Mouse (Mus musculus): Measurements from ENCODE around the gene Gse1. TPM values are rescaled to one million over a fixed set of nuclear protein-coding genes. Genes with fewer than 3 reads are reported as not detected.

Gene Gse1
- polyA plus RNA-seq, 1 experiment from 2014 or later = 22.2 TPM

- Histone ChIP-seq H3K27ac (ENCODE audit: low read depth, low read length) (peak overlapping the region; percentile 88), H3K4me3 (ENCODE audit: low read depth, low read length) (no peak overlapping the region), H3K36me3 (ENCODE audit: control insufficient read depth, insufficient read depth, low read length) (no peaks in the 10 kb centered on the region), H3K9me3 (ENCODE audit: control insufficient read depth, low read length) (no peaks in the 10 kb centered on the region), H3K27me3 (ENCODE audit: control insufficient read depth, insufficient read depth, low read length) (no peaks in the 10 kb centered on the region), H3K9ac (ENCODE audit: low read length) (peak overlapping the region; percentile 55), H3K4me2 (ENCODE audit: low read depth, low read length, severe bottlenecking) (peak overlapping the region; percentile 27), H3K4me1 (replicated peaks; ENCODE audit: control insufficient read depth, insufficient read depth, low read length) (peaks cover 32% of the 10 kb centered on the region)
- peak; percentile 40 for ATAC-seq (replicated peaks; ENCODE audit: low FRiP score)
- 36% methylated on average over 13 of the region's 13 CpGs for WGBS
- no peak for DNase-seq (ENCODE audit: low spot score)
Observed at GRCm38 (mm10) chr8:120264388-120264943, 36.2 kb downstream of the Gse1 start.

- H3K4me2 ChIP-seq (ENCODE audit: low read depth, low read length, severe bottlenecking) = peak overlapping the region; percentile 27
- no peaks in the 10 kb centered on the region for H3K9me3 ChIP-seq (ENCODE audit: control insufficient read depth, low read length)
- peaks cover 32% of the 10 kb centered on the region for H3K4me1 ChIP-seq (replicated peaks; ENCODE audit: control insufficient read depth, insufficient read depth, low read length)
- no peaks in the 10 kb centered on the region for H3K27me3 ChIP-seq (ENCODE audit: control insufficient read depth, insufficient read depth, low read length)
- no peaks in the 10 kb centered on the region for H3K36me3 ChIP-seq (ENCODE audit: control insufficient read depth, insufficient read depth, low read length)
- DNase-seq (ENCODE audit: low spot score) (peak; percentile 77), ATAC-seq (replicated peaks; ENCODE audit: low FRiP score) (peak; percentile 49)
- 11% methylated on average over 16 of the region's 16 CpGs for WGBS
- H3K9ac ChIP-seq (ENCODE audit: low read length) = peak overlapping the region; percentile 55
- H3K27ac ChIP-seq (ENCODE audit: low read depth, low read length) = peak overlapping the region; percentile 88
- H3K4me3 ChIP-seq (ENCODE audit: low read depth, low read length) = no peak overlapping the region
Observed at GRCm38 (mm10) chr8:120264944-120265453, 36.7 kb downstream of the Gse1 start.

GRCm38 (mm10) chr8:120265471-120265870 is 37.2 kb downstream of the Gse1 start:
- ATAC-seq (replicated peaks; ENCODE audit: low FRiP score) = peak; percentile 69
- WGBS = 0% methylated on average over 4 of the region's 4 CpGs
- H3K27ac ChIP-seq (ENCODE audit: low read depth, low read length) = peak overlapping the region; percentile 88
- H3K36me3 ChIP-seq (ENCODE audit: control insufficient read depth, insufficient read depth, low read length) = no peaks in the 10 kb centered on the region
- H3K9ac ChIP-seq (ENCODE audit: low read length) = peak overlapping the region; percentile 47
- no peaks in the 10 kb centered on the region for H3K27me3 ChIP-seq (ENCODE audit: control insufficient read depth, insufficient read depth, low read length)
- H3K4me3 ChIP-seq (ENCODE audit: low read depth, low read length) = no peak overlapping the region
- peaks cover 34% of the 10 kb centered on the region for H3K4me1 ChIP-seq (replicated peaks; ENCODE audit: control insufficient read depth, insufficient read depth, low read length)
- no peak overlapping the region; the same call in 1 of the 2 replicates for H3K4me2 ChIP-seq (ENCODE audit: low read depth, low read length, severe bottlenecking)
- DNase-seq (ENCODE audit: low spot score) = peak; percentile 78
- no peaks in the 10 kb centered on the region for H3K9me3 ChIP-seq (ENCODE audit: control insufficient read depth, low read length)

- Histone ChIP-seq H3K9me3 (ENCODE audit: control insufficient read depth, low read length) (no peaks in the 10 kb centered on the region), H3K4me2 (ENCODE audit: low read depth, low read length, severe bottlenecking) (no peak overlapping the region), H3K27ac (ENCODE audit: low read depth, low read length) (no peak overlapping the region), H3K9ac (ENCODE audit: low read length) (no peak overlapping the region), H3K27me3 (ENCODE audit: control insufficient read depth, insufficient read depth, low read length) (no peaks in the 10 kb centered on the region), H3K4me1 (replicated peaks; ENCODE audit: control insufficient read depth, insufficient read depth, low read length) (peaks cover 27% of the 10 kb centered on the region), H3K4me3 (ENCODE audit: low read depth, low read length) (no peak overlapping the region), H3K36me3 (ENCODE audit: control insufficient read depth, insufficient read depth, low read length) (no peaks in the 10 kb centered on the region)
- DNase-seq (ENCODE audit: low spot score) = no peak
- 84% methylated on average over 19 of the region's 19 CpGs for WGBS
- no peak for ATAC-seq (replicated peaks; ENCODE audit: low FRiP score)
Observed at GRCm38 (mm10) chr8:120268541-120268980, 40.3 kb downstream of the Gse1 start.

- no peak overlapping the region for H3K27ac ChIP-seq (ENCODE audit: low read depth, low read length)
- ATAC-seq (replicated peaks; ENCODE audit: low FRiP score) (no peak), DNase-seq (ENCODE audit: low spot score) (no peak)
- H3K27me3 ChIP-seq (ENCODE audit: control insufficient read depth, insufficient read depth, low read length) = no peaks in the 10 kb centered on the region
- no peaks in the 10 kb centered on the region for H3K36me3 ChIP-seq (ENCODE audit: control insufficient read depth, insufficient read depth, low read length)
- H3K9ac ChIP-seq (ENCODE audit: low read length) = no peak overlapping the region; the same call in 1 of the 2 replicates
- no peaks in the 10 kb centered on the region for H3K9me3 ChIP-seq (ENCODE audit: control insufficient read depth, low read length)
- peaks cover 22% of the 10 kb centered on the region for H3K4me1 ChIP-seq (replicated peaks; ENCODE audit: control insufficient read depth, insufficient read depth, low read length)
- H3K4me2 ChIP-seq (ENCODE audit: low read depth, low read length, severe bottlenecking) = no peak overlapping the region
- WGBS = 84% methylated on average over 13 of the region's 13 CpGs
- no peak overlapping the region for H3K4me3 ChIP-seq (ENCODE audit: low read depth, low read length)
Observed at GRCm38 (mm10) chr8:120270449-120270848, 42.2 kb downstream of the Gse1 start.

GRCm38 (mm10) chr8:120273430-120273829 is 45.2 kb downstream of the Gse1 start:
- DNase-seq (ENCODE audit: low spot score) = no peak
- WGBS = 93% methylated on average over 4 of the region's 4 CpGs
- no peak for ATAC-seq (replicated peaks; ENCODE audit: low FRiP score)
- no peak overlapping the region for H3K27ac ChIP-seq (ENCODE audit: low read depth, low read length)
- H3K4me3 ChIP-seq (ENCODE audit: low read depth, low read length) = no peak overlapping the region
- peaks cover 28% of the 10 kb centered on the region for H3K4me1 ChIP-seq (replicated peaks; ENCODE audit: control insufficient read depth, insufficient read depth, low read length)
- no peaks in the 10 kb centered on the region for H3K27me3 ChIP-seq (ENCODE audit: control insufficient read depth, insufficient read depth, low read length)
- H3K9ac ChIP-seq (ENCODE audit: low read length) = no peak overlapping the region
- no peaks in the 10 kb centered on the region for H3K9me3 ChIP-seq (ENCODE audit: control insufficient read depth, low read length)
- H3K36me3 ChIP-seq (ENCODE audit: control insufficient read depth, insufficient read depth, low read length) = no peaks in the 10 kb centered on the region
- H3K4me2 ChIP-seq (ENCODE audit: low read depth, low read length, severe bottlenecking) = no peak overlapping the region

- H3K27ac ChIP-seq (ENCODE audit: low read depth, low read length) = peak overlapping the region; percentile 86
- no peaks in the 10 kb centered on the region for H3K27me3 ChIP-seq (ENCODE audit: control insufficient read depth, insufficient read depth, low read length)
- no peaks in the 10 kb centered on the region for H3K9me3 ChIP-seq (ENCODE audit: control insufficient read depth, low read length)
- peak overlapping the region; percentile 54 for H3K9ac ChIP-seq (ENCODE audit: low read length)
- H3K4me1 ChIP-seq (replicated peaks; ENCODE audit: control insufficient read depth, insufficient read depth, low read length) = peaks cover 23% of the 10 kb centered on the region
- peak overlapping the region; percentile 29 for H3K4me3 ChIP-seq (ENCODE audit: low read depth, low read length)
- peak overlapping the region; percentile 75 for H3K4me2 ChIP-seq (ENCODE audit: low read depth, low read length, severe bottlenecking)
- WGBS = under 1% methylated on average over 48 of the region's 49 CpGs
- no peaks in the 10 kb centered on the region for H3K36me3 ChIP-seq (ENCODE audit: control insufficient read depth, insufficient read depth, low read length)
- peak; percentile 95 for DNase-seq (ENCODE audit: low spot score)
- ATAC-seq (replicated peaks; ENCODE audit: low FRiP score) = peak; percentile 86
Observed at GRCm38 (mm10) chr8:120276051-120276890, 48.0 kb downstream of the Gse1 start.

- peaks cover 23% of the 10 kb centered on the region for H3K4me1 ChIP-seq (replicated peaks; ENCODE audit: control insufficient read depth, insufficient read depth, low read length)
- H3K9me3 ChIP-seq (ENCODE audit: control insufficient read depth, low read length) = no peaks in the 10 kb centered on the region
- H3K4me3 ChIP-seq (ENCODE audit: low read depth, low read length) = peak overlapping the region; percentile 29
- no peaks in the 10 kb centered on the region for H3K27me3 ChIP-seq (ENCODE audit: control insufficient read depth, insufficient read depth, low read length)
- H3K4me2 ChIP-seq (ENCODE audit: low read depth, low read length, severe bottlenecking) = peak overlapping the region; percentile 75
- peak overlapping the region; percentile 86 for H3K27ac ChIP-seq (ENCODE audit: low read depth, low read length)
- 8% methylated on average over 16 of the region's 16 CpGs for whole genome bisulfite sequencing
- DNase-seq (ENCODE audit: low spot score) = peak; percentile 70
- peak; percentile 0; the same call in 1 of the 2 replicates for ATAC-seq (replicated peaks; ENCODE audit: low FRiP score)
- H3K36me3 ChIP-seq (ENCODE audit: control insufficient read depth, insufficient read depth, low read length) = no peaks in the 10 kb centered on the region
- peak overlapping the region; percentile 54 for H3K9ac ChIP-seq (ENCODE audit: low read length)
Observed at GRCm38 (mm10) chr8:120276891-120277426, 48.7 kb downstream of the Gse1 start.
